Mouse (Mus musculus) heart, adult 11 months (tissue): ENCODE results near the gene Fam8a1.

ENCODE experiments used
- DNase-seq: peaks from one replicate; pipeline ENCODE4 v3.0.0; 2022

The Fam8a1 gene

DNA sequence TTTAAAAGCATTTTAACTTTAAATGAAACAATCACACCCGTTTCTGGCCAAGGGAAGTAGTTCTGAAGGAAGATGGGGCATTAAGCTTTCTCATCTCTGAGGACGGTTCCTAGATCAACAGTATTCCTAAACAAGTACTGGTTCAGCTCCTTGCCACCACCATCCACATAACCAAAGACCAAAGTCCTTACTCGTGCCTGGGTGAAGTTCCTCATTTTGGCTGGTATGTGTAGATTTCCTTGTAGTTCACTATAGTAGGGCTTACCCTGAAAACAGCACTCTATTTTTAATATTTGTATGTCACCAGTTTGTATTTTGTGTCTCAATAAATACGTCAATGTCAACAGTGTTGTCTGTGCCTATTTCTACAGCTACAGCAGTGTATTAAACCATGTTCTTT lies 8.4 kb downstream of the Fam8a1 start:
- DNase-seq, result peak; percentile 24

DNA sequence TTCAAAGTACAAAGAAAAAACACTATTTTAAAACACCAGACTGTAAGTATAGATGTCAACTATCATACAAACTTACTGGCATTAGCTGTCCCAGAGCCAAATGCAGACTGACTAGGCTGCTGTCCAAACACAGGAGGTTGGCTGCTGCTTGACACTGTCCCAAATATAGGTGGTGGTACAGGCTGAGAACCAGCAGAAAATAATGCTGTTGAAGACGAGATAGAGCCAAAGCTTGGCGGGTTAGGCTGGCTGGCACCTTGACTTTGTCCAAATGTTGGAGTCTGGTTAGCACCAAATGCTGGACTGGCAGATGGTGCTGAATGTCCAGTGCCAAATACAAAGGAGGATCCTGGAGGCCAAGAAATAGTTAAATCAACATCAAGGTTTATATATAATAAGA lies 13.6 kb downstream of the Fam8a1 start:
- peak; percentile 88 for DNase-seq

DNA sequence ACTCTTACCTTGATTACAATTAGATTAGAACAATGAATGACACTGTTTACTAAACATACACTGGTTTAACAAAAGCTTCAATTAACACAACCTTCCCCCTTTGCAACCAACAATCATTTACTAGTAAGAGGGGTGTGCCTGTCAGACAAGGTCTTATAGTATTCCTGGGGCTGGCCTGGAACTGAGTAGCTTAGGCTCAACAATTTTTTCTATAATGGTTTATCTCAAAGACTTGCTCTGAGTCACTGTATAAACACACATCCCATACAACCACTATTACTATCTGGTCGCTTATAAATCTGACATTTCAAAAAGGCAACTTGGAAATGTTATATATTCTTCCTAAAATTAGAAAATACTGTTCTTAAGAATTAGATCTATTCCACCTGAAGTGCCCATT lies 14.0 kb downstream of the Fam8a1 start:
- no peak for DNase-seq

DNA sequence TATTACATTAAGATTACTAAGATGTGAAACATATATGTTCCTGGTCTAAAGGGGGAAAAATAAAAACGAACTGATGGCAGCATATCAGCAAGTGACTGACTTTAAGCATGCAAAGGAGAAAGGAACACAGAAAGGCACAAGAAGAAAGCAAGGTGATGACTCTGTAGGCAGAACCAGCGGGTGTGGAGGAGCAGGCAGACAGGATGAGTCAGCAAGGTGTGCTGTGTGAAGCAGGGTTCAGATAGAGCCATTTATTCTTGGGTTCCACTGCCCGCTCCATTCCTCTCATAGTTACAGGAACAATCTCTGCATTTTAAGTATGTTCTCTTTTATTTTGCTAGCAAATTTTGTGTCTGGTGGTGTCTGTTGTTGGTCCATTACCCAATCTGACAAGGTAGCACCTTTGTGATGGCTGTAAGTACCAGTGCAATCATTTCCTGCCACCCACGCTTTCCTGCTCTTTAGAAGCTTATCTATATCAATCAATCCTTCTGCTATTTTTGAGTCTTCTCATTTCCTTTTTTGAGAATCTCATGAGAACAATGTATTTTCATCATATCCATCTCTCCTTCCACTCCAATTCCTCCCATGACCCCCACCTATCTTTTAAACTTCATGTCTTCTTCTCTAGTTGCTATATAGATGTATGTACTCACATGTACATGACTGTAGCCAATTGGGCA lies 21.4 kb downstream of the Fam8a1 start:
- DNase-seq, result no peak

DNA sequence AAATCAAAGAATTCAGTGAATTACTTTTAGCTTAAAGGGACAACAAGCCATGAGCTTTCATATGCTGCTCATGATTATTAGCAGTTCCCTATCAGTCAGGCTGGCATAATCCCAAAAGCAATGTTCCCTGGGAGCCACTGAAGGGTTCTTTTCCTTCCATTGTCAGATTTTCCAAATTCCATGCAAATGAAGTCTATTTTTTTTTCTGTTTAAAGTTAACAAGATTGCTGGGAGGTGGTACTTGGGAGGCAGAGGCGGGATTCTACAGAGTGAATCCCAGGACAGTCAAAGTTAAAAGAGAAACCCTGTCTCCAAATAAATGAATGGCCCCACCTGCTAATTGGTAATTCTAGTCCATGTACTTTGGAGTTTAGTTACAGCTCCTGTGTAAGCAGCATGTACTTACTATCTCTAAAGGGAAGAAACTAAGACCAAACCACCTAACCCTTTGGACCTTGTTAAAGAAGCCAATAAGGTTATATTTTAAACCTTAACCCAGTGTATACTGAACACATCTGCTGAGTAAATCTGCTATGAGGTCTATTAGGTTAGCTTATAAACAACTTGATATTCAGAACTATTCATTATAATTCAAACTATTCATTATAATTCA lies 26.1 kb downstream of the Fam8a1 start:
- DNase-seq, result no peak

DNA sequence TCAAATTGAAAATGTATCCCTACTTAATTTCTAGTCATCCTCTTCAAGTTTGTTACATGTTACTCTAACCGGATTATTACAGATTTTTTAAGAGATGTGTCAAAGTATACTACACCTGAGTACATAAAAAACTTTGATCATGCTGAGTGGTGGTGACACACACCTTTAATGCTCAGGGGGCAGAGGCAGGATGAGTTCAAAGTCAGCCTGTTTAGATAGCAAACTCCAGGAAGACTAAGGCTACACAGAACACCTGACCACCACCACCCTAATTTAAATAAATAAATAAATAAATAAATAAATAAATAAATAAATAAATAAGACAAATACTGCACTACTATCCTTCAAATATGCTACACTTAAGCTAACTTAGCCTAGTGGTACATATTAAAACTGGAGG lies 26.6 kb downstream of the Fam8a1 start:
- DNase-seq, result no peak

DNA sequence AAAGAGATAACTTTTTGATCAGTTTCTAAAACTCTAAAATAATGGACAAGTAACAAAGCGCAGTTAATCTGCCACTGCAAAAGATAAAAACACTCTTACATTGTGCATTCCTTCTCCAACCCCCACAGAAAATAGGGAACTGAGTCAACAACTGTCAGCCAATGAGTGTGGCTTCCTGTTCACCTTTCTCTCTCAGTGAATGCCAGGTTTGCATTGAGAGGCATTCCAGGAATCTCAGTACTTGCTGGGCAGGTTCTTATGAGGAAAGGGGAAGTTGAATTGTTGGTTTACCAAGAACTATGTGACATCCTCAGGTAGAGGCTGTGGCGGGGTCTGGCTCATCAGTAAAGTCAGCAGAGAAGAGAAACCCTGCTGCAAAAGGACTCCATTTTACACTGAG lies 27.5 kb downstream of the Fam8a1 start:
- no peak for DNase-seq

DNA sequence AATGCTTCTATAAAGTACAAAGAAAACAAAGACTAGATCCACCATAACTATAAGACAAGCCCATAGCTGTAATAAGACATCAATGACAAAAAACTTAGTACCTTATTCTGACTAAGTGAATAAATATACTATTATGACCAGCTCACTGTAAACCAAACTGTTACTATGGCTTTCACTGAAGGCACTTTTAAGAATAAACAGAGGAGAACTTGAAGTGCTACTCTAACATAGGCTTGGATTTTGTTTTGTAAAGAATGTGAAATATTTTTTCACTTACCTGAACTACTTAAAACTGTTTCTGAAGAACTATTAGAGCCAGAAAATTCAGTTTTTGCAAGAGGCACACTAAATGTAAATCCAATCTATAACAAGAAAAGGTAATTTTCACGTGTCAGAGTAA lies 30.1 kb downstream of the Fam8a1 start:
- DNase-seq, result no peak

DNA sequence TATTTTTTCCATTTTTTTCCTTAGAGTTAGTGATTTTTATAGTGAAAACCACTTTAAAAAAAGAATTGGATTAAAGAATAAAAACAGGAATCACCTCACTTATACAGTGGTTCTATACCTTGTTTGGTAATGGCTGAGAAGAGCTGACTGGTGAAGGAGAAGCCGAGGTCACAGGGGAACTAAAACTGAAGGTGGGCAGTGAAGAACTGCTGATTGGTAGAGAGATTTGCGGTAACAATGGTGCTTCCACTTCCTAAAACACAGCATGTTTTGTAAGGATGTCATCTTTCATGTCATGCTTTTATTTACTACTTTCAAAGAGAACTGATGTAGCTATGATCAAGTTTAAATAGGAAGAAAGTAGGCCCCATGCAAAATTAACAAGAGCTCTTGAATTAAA lies 32.2 kb downstream of the Fam8a1 start:
- DNase-seq, result no peak

DNA sequence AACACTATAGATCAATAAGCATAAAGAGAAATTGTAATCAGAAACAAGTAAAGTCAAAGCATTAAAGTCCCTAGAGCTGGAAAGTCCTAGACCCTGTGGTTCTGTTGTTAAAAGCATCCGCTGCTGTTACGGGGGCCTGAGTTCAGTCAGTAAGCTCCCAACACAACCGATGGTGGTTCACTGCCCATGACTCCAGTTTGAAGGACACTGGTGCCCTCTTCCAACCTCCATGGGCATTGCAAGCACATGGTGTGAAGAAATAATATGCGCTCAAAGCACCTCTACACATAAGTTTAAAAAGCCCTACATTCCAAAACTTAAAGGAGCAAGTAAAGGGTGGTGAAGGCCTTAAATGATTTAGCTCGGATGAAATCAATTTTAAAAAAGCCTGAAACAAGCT lies 33.8 kb downstream of the Fam8a1 start:
- no peak for DNase-seq

DNA sequence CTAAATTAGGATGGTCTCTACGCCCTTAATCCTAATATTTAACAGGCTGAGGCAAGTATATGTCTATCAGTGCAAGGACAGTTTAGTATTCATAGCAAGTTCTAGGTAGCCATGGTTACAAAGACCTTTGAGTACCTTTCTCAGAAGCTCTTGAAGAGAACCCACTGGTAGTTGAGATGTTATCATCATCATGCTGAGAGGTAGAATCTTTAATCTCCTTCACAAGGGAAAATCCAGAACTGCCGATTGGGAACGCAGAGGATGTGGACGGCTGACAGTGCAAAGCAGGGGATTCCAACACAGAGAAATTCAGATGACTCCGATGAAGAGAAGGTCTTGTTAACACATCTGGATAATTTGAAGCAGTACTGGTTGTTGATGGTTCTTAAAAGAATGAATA lies 44.2 kb downstream of the Fam8a1 start:
- DNase-seq, result no peak

DNA sequence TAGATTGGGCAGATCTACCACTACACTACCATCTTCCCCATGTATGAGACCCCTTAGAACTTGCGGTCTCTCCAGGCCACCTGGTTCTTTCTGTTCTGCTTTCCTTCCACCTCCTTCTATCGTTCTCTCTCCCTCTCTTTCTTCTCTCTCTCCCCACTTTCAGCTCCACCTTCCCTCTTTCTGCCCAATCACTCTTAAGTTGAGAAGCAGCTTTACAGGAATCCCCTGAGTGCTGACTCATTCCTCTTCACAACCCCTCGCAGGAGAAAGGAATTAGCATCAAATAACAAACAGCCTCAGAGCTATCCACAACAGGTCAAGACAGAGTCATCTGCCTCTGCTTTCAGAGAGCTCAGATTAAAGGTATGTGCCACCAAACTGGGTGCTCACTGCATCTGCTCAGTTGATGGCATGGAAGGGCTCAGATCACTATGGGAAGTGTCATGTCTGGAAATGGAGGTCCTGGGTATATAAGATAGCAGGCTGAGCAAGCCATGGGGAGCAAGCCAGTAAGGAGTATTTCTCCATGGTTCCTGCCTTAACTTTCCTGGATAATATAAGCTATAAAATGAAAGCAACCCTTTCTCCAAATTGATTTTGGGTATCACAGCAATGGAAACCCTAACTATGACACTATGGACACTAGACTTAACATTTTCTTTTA lies 46.8 kb downstream of the Fam8a1 start:
- no peak for DNase-seq

DNA sequence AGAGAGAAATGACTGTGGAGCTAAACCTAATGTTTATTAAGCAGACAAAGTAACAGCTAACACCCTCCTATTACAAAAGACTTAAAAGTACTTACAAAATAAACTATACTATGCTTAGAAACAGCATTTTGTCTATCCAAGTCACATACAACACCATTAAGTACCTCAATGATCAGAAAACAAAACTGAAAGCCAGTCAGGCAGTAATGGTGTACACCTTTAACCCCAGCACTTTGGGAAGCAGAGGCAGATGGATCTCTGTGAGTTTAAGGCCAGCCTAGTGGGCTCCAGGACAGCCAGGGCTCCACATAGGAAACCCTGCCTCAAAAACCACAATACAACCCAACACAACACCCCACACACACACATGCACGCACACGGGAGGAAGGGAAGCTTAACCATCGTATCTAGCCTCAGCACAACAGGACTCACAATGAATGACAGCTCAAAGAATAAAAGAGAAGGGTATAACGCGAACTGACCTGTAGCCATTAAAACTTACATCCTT lies 49.6 kb downstream of the Fam8a1 start:
- peak; percentile 53 for DNase-seq

DNA sequence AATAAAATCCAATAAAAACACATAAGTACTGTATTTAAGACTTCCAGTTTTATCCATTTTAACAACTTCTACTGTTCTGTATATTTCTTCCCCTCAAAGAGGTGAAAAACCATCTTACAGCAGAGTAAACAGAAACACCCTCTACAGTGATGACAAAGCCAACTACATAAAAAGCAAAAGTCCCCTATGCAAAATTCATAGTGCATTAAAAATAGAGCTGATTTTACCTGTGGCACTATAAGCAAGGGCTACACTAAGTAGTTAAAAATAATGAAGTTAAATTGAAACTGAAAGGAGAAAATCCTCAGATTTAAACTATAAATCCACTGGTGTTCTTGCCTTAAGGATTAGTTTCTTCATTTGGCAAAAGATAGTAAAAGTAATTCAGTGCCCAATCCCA lies 51.7 kb downstream of the Fam8a1 start:
- DNase-seq, result no peak

DNA sequence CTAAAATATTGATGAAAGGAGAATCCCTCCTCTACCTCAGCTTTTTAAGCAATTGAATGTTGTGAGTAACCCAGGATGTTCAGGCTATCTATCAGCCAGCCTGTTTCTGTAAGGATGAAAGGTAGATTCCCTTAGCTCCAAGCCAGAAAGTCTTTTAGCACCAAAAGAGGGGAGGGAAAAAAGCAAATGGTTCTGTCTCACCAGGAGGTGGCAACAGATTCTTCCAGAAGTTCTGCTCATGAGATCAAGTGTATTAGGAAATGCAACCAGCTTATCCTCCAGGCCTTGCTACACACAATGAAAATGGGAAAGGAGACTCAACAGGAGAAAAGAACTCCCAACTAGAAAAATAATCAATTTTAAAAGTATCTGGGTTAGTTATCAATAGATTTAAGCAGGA lies 55.0 kb downstream of the Fam8a1 start:
- DNase-seq, result no peak

DNA sequence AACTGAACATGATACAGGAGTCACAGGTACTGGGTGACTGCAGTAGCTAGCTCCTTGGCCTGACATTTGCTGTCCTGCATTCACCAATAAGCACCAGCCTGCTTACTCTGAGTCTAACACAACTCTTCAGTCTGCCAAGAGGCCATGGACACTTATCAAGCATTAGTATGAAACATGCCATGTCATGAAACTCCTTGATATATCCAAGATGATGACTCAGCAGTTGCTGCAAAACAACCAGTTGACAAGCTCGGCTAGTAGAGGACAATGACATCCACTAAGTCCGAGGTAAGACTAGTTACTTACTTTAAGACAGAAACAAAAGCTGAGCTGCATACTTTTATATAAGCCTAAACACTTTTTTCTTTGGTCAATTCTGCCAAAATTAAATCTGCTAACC lies 55.9 kb downstream of the Fam8a1 start:
- no peak for DNase-seq

DNA sequence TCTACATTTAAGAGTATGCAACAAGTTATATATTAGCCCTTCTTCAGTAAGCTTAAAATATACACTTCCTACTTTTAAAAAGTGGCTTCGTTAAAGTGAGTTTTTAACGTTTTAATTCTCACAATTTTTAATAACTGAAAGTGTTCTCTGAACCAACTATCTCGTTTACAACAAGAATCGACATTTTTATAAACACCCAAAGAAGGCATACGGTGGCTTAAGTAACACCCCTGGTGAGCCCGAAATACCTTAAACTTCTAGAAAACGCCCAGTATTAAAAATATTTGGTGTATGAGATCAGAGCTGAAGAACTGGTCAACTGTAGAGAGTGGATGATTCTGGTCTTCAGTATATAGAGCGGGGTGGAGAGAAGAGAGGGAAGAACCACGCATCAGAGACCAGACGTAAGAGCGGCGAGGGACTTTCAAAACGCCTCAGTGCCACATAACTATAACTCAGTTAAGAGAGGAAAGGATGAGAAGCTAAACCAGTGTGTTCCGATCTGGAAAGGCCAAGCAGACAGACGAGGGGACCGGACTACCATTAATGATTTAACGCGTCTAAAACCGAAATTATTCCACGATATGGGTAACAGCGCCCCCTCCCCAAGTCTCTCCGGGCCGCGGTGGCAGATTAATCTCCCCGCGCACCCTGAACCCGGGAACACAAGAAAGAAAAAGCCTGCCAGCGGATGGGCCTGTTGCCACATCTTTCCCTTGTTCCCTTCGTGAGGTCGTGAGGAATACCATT lies 57.1 kb downstream of the Fam8a1 start:
- no peak for DNase-seq

DNA sequence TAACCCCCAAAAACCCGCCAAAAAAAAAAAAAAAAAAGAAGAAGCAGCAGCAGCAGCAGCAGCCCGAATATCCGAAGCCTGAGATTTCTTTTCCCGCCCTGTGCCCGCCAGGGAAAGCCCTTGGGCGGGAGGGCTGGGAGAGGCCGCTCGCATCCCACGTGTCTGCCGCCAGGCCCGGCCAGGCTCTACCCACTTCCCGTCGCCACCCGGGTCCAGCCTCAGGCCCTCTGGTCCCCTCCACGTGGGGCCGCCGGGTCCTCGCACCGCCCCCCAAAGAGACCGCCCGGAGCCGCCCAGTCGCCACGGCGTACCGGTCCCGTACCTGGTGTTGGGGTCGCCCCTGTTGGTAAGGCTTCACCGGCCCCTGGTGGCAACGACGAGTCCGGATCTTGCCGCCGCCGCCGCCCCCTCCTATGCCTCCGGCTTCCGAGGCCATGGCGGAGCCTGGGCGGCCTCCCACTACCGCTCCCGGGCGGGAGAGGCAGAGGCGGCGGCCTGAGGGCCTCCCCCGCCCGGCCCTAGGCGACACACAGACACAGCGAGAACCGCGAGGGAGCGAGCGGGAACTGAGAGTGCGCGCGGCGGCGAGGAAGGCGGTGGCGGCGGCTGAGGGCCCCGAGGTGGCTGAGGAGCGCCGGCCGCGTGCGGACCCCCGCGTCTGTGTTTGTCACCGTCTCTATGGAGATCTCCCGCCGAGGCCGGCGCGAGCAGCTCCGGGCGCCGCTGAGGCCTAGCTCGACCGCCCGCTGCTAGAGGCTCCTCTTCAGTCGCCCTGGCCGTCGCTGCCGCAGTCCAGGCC lies 57.9 kb downstream of the Fam8a1 start:
- DNase-seq, result peak; percentile 98
